Mouse (Mus musculus): Measurements from ENCODE around the gene Alox8. TPM values are rescaled to one million over a fixed set of nuclear protein-coding genes. Genes with fewer than 3 reads are reported as not detected.
A peak's percentile ranks its signal among the peaks of the same experiment; 100 is the strongest.

Gene Alox8
- total RNA-seq, 2 experiments from 2014 or later = 6.0 to 8.2 TPM

DNA sequence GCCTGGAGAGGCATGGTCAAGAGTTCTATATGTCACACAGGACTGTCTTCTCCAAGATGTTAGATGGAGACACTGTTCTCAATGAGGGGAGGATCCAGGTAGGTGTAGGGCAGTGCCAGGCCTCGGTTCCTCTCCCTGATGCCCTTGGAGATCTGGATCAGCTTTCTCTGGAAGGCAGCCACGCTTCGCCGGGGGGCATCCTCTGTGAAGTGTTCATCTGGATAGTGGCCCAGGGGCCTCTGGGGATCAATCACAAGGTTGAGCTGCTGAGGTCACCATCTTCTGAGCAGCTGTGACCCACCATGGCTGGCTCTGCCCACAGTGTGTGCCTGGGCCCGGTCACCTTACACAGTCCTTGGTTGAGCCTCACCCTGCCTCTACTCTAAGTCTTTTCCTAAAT lies 12.6 kb downstream of the Alox8 start:
- no peak for DNase-seq (ENCODE audit: extremely low spot score in 1 of 2, low spot score in 1 of 2)

DNA sequence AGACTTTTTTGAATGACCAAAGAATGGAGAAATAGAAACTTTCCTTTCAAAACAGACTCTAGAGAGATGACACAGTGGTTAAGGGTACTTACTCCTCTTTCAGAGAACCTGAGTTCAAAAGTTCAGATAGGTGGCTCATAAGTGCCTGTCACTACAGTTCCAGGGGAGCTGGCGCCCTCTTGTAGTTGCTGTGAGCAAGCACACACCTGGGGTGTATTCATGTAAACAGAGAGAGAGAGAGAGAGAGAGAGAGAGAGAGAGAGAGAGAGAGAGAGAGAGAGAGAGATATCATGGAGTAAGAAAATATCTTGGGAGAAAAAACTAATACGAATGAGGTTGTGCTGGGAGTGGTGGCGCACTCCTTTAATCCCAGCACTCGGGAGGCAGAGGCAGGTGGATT lies 17.5 kb downstream of the Alox8 start:
- no peak for DNase-seq (ENCODE audit: extremely low spot score in 1 of 2, low spot score in 1 of 2)

DNA sequence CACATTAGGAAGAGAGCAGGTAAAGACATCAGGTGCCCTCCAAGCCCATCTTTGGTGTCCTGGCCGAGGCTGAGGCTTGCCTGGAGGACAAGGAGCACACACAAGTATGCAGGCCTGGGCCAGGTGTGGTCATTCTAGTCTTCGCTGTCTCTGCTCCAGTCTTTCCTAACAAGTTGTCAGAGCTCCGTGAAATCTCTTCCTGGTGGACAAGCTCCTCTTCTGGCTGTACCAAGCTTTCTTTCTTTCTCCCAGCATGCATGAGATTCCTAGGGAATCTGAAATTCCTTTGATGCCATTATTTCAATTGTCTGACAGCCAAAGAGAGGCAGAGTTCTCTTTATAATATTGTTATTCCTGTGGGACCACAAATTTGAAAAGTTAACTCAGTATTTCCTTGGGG lies 18.1 kb downstream of the Alox8 start:
- DNase-seq (ENCODE audit: extremely low spot score in 1 of 2, low spot score in 1 of 2) = no peak

DNA sequence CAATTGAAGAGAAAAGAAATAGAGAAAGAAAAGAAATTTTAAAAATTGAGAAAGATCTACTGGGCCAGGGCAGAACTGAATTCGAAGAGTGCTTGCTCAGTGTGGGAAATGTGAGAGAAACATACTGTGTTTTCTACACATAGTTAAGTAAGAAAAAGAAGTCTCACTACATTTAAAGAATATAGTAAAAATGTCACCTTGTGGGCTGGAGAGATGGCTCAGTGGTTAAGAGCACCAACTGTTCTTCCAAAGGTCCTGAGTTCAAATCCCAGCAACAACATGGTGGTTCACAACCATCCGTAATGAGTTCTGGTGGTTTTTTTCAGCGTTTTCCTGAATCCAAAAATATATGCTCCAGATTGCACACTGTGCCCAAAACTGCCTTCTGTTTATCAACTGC lies 19.1 kb downstream of the Alox8 start:
- DNase-seq (ENCODE audit: extremely low spot score in 1 of 2, low spot score in 1 of 2) = no peak

DNA sequence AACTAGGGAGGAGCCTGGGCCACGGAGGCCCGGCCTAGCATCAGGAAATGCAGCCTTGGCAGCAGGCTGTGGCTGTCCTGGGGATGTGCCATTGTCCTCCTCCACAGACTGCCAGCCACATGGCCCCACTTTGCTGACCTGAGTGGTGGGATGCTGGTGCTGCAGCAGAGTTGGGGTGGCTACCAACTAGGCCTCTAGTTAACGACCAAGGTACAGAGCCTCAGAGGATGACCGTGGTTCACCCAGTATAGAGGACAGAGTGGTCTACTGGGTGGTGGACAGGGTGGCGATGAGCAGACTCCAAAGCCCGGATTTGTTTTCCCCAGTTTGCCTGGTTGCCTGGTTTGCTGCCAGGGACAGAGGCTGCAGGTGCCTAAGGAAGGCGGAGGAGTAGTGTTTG lies 22.9 kb downstream of the Alox8 start:
- no peak for DNase-seq (ENCODE audit: extremely low spot score in 1 of 2, low spot score in 1 of 2)

DNA sequence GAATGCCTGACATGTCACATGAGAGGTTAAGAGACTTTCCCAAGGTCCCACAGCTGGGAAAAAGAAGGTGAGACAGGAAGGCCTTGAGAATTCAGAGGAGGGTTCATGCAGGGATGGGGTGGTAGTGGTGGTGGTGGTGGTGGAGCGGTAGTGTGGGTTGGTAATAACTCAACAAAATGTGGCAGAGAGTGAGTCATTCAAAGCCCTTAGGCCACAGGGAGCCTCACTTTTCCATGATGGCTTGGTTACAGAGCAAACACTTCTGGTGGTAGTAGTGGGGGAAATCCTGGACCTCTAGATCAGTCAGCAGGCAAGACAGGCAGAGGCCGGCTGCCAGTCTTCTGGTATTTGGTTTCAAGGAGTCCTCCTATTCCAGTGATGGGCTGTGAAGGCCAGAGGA lies 25.0 kb downstream of the Alox8 start:
- no peak for DNase-seq (ENCODE audit: extremely low spot score in 1 of 2, low spot score in 1 of 2)

DNA sequence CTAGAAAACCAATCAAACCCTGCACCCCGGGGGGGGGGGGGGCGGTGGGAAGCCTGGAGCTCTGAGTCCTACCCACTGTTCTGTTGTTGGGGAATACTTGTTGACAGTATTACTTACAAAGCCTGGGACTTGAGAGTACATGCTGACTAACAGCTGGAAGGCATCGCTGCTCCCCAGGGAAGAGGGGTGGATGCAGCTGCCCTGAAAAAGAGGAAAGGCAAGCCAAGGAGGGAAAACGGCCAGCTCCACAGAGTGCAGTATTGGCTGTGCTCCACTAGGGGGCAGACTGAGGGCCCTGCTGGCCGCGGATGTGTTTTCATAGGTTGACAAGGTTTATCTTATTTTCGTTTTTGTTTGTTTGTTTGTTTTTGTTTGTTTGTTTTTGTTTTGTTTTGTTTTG lies 26.0 kb downstream of the Alox8 start:
- DNase-seq (ENCODE audit: extremely low spot score in 1 of 2, low spot score in 1 of 2) = peak in 1 of 2 experiments; percentile 57

DNA sequence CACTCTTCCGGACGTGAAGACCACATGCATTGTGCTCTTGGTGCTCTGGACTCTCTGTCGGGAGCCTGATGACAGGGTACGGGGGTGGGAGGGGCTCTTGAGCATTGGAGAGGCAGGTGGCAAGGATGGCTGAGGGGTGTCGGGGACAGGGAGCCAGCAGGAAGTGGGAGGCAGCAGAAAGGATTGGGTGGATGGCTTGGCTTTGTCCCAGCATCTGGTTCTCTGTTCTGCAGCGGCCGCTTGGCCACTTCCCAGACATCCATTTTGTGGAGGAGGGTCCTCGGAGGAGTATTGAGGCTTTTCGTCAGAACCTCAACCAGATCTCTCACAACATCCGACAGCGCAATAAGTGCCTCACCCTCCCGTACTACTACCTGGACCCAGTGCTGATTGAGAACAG lies 28.3 kb downstream of the Alox8 start:
- DNase-seq (ENCODE audit: extremely low spot score in 1 of 2, low spot score in 1 of 2) = no peak

DNA sequence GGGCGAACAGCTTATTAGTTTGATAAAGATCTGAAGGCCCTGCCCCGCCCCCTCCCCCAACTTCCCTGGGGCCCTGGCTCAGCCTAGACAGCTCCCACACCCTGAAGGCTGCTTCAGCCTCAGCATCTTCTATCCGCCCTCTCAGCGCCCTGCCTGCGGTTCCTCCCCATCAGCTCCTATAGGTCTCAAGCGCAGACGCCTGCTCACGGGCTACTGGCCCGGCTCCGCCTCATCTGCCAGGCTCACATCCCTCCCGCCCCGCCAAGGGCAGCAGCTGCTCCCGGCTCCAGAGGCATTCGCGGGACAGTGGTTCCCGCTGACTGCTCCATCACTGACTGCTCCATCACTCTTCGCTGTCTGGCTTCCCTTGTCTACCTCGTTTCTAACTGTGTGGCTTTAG lies 40.8 kb downstream of the Alox8 start, which contains the start of gene Alox12b:
TSS of gene Alox12b (plus strand) at position 190 of the 400 bp plus-strand sequence.
- no peak for DNase-seq (ENCODE audit: extremely low spot score in 1 of 2, low spot score in 1 of 2)

DNA sequence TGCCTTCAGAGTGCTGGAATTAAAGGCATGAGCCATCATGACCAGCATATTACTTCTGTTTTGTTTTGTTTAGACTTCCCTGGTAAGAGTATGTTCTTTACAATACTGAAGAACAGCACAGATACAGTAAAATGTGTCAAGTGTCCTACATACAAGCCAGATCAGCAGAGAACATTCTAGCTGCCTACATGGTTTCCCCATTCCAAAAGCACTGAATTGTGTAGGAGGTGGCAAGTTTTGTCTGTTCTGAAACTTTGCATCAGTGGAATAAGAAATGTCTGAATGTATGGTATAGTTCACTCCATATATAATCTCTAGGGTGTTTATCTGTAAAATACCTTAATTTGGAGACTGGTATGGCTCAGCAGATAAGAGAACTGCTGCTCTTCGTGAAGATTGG lies 42.3 kb downstream of the Alox8 start:
- no peak for DNase-seq (ENCODE audit: extremely low spot score in 1 of 2, low spot score in 1 of 2)

DNA sequence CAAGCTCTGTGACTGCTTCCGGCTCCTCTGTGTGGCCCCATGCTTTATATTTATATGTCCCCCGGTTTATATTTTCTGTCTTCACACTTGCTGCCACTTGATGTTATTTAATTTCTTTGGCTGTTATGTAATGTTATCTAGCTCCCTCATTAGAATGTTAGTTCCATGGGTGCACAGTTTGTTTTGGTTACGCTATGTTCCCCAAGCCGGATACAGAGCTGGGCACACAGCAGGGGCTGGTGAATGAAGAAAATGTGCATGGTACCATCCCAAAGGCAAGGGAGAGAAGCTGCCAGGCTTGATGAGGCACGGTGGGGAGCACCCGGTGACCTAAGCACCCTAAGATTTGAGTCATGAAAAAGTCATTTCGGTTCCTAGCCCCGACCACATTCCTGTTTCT lies 43.8 kb downstream of the Alox8 start:
- DNase-seq (ENCODE audit: extremely low spot score in 1 of 2, low spot score in 1 of 2) = no peak

DNA sequence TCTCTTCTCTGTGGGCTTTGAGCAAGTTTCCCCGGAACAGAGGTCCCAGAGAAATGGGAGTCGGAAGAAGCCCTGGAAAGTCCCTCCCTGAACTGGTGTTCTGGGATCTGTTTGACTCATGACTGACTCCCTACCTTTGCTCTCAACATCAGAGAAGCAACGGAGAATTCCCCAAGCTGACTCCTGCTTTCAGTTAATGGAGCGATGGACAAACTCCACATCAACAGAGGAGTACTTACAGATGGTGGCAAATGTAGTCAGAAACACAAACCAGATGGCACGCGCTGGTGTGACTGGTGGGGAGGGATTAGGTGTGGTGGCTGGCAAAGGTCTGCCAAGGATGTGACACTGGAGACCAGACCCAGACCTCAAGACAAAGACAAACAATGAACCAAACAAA lies 46.6 kb downstream of the Alox8 start:
- DNase-seq (ENCODE audit: extremely low spot score in 1 of 2, low spot score in 1 of 2) = no peak

DNA sequence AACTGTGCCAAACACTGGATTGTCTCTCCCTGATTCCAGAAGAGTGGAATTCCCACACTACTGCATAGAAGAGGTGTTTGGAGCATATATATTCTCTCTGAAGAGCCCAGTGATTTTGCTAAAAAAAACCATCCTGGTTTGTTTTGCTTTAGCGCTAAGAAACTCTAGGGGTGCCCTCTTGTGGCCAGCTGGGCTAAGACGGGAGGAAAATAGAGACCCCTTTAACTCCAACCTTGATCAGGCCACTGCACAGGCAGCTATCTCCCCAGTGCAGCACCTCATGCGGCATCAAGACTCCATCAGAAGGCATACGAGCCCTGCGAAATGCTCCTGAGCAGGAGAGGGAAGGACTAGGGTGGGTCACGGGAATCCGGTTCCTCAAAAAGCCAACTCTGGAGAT lies 47.2 kb downstream of the Alox8 start:
- peak in 1 of 2 experiments; percentile 79 for DNase-seq (ENCODE audit: extremely low spot score in 1 of 2, low spot score in 1 of 2)

DNA sequence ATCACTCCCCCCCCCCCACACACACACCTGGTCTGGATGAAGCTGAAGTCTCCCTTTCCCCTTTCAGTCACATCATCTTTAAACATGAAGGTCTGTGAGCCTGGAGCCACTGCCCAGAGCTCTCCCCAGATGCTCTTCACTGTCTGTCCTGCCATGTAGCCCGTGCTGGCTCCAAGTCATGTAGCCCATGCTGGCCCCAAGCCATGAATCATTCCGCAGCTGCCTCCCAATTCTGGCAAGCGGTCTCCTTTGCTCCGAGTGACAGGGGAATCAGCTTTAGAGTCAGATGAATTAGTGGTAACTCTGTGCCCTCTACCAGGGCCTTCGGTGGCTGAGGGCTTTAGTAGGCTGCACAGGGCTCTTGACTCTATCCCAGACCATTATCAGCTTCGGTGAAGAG lies 47.9 kb downstream of the Alox8 start:
- no peak for DNase-seq (ENCODE audit: extremely low spot score in 1 of 2, low spot score in 1 of 2)

DNA sequence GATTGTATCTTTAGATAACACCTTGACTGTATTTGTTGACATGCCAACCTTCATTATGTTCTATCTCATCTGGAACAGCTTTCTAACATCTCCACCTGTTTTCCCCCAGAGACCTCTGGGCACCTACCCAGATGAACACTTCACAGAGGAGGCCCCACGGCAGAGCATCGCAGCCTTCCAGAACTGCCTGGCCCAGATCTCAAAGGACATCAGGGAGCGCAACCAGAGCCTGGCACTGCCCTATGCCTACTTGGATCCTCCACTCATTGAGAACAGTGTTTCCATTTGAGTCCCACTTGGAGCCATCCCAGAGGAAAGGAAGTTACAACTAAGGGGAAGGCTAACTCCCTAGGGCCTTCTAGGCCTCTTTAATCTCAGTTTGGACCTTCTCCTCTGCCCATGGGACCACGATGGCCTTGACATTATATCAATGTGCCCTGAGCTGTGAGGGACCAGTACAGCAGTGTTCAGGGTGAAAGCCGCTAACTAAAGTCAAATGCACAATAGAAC lies 49.1 kb downstream of the Alox8 start:
- DNase-seq (ENCODE audit: extremely low spot score in 1 of 2, low spot score in 1 of 2) = no peak

DNA sequence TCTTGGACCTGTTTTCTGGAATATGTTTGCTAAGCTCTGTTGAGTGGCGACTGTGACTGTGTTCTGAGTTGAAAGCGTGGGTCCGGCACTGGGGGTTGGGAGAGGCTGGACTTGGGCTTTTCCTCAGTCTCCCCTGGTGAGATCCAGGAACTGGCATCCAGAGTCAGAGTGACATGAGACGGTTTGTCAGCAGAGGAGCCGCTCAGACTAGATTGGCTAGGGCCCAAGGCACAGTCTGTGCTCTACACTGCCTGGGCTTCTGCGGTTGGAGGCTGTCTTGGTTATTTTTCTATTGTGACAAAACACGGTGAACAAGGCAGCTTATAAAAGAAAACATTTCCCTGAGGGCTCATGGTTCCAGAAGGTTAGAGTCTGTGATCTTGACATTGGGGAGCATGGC lies 50.1 kb downstream of the Alox8 start:
- DNase-seq (ENCODE audit: extremely low spot score in 1 of 2, low spot score in 1 of 2) = peak in 1 of 2 experiments; percentile 27

DNA sequence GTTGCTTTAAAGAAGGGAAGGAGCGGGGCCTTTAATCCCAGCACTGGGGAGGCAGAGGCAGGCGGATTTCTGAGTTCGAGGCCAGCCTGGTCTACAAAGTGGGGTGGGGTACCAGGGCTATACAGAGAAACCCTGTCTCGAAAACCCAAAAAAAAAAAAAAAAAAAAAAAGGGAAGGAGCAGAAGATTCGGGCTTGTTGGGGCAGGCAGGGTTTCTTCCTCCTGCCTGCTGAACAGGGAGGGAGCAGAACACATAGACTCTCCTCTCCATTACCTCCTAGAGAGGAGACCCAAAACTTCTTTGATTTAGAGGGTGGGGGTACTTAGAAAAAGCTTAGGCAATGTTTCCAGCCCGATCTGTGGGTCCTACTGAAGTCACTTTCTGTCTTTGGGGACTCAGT lies 62.3 kb downstream of the Alox8 start:
- no peak for DNase-seq (ENCODE audit: extremely low spot score in 1 of 2, low spot score in 1 of 2)

DNA sequence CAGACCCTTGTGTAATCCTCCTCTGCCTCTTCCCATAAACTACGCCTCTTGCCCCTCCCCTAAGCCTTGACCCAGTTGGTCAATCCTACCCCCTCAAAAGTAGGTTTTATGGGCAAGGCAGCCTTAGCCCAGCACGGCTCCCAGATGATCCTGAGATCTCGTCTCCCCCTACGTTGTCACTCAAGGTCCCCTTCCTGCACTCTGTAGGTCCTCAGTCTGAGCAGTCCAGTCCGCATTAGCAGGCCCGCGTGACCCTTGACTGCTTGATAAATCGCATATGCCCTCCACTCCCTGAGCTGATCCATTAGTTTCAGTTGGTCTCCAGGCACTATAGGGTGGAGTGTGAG lies 63.0 kb downstream of the Alox8 start:
- no peak for DNase-seq (ENCODE audit: extremely low spot score in 1 of 2, low spot score in 1 of 2)

Other genes with a start within 250 kb of the Alox8 start
- gene Arhgef15, start 240.4 kb downstream of the Alox8 start, total RNA-seq (2021) = 1 to 10 TPM; 5.8 to 6.9 TPM
- 1 to 10 TPM; 4.4 to 7.6 TPM for gene Slc25a35, start 229.7 kb downstream of the Alox8 start, total RNA-seq (2021)
- gene Rangrf, start 222.7 kb downstream of the Alox8 start, total RNA-seq (2021) = 10 to 100 TPM; 15.1 to 18.1 TPM
- gene Pfas, start 189.4 kb downstream of the Alox8 start, total RNA-seq (2021) = 10 to 100 TPM; 18.9 to 29.3 TPM
- 10 to 100 TPM; 35.5 to 36.0 TPM for gene Ctc1, start 181.9 kb downstream of the Alox8 start, total RNA-seq (2021)
- 1 to 10 TPM in 1 of 2 experiments, under 1 TPM in 1; 0.85 to 1.0 TPM for gene Aurkb, start 152.2 kb downstream of the Alox8 start, total RNA-seq (2021)
- 10 to 100 TPM; 27.4 to 31.4 TPM for gene Borcs6, start 138.1 kb downstream of the Alox8 start, total RNA-seq (2021)
- 10 to 100 TPM; 21.1 to 21.6 TPM for gene Tmem107, start 127.0 kb downstream of the Alox8 start, total RNA-seq (2021)
- gene Vamp2, start 109.4 kb downstream of the Alox8 start, total RNA-seq (2021) = 1,000 to 10,000 TPM in 1 of 2 experiments, 100 to 1,000 TPM in 1; 978 to 1,010 TPM
- gene Per1, start 102.6 kb downstream of the Alox8 start, total RNA-seq (2021) = 10 to 100 TPM; 70.1 to 89.0 TPM
- under 1 TPM; 0.80 to 0.96 TPM for gene Hes7, start 77.4 kb downstream of the Alox8 start, total RNA-seq (2021)
- gene 9130213A22Rik, start 75.3 kb downstream of the Alox8 start, total RNA-seq (2021) = under 1 TPM; 0.68 to 0.89 TPM
- gene Aloxe3, start 71.9 kb downstream of the Alox8 start, total RNA-seq (2021) = 1 to 10 TPM; 5.2 to 6.8 TPM
- 1 to 10 TPM; 4.0 to 7.2 TPM for gene Alox12b, start 40.9 kb downstream of the Alox8 start, total RNA-seq (2021)
- 1 to 10 TPM; 1.7 TPM for gene Gucy2e, start 39.2 kb upstream of the Alox8 start, total RNA-seq (2021)
- 10 to 100 TPM; 11.2 to 15.6 TPM for gene Cntrob, start 125.9 kb upstream of the Alox8 start, total RNA-seq (2021)
- 10 to 100 TPM; 63.5 to 68.4 TPM for gene Trappc1, start 126.1 kb upstream of the Alox8 start, total RNA-seq (2021)
- gene Kcnab3, start 128.4 kb upstream of the Alox8 start, total RNA-seq (2021) = 10 to 100 TPM; 23.3 to 24.4 TPM
- 100 to 1,000 TPM; 103 to 110 TPM for gene Rnf227, start 142.6 kb upstream of the Alox8 start, total RNA-seq (2021)
- gene Chd3, start 171.6 kb upstream of the Alox8 start, total RNA-seq (2021) = 100 to 1,000 TPM; 504 to 538 TPM
- gene Naa38, start 197.6 kb upstream of the Alox8 start, total RNA-seq (2021) = 100 to 1,000 TPM; 100 to 116 TPM
- 10 to 100 TPM; 40.8 to 43.6 TPM for gene Cyb5d1, start 197.8 kb upstream of the Alox8 start, total RNA-seq (2021)
- gene Tmem88, start 200.4 kb upstream of the Alox8 start, total RNA-seq (2021) = 1 to 10 TPM; 2.5 TPM
- gene Kdm6b, start 215.8 kb upstream of the Alox8 start, total RNA-seq (2021) = 10 to 100 TPM; 28.5 to 41.2 TPM

Measured in layer of hippocampus, postnatal 25 days (tissue).